Comparison of ENCODE assay signal across 8 mouse cellular contexts in the genomic region with DNA sequence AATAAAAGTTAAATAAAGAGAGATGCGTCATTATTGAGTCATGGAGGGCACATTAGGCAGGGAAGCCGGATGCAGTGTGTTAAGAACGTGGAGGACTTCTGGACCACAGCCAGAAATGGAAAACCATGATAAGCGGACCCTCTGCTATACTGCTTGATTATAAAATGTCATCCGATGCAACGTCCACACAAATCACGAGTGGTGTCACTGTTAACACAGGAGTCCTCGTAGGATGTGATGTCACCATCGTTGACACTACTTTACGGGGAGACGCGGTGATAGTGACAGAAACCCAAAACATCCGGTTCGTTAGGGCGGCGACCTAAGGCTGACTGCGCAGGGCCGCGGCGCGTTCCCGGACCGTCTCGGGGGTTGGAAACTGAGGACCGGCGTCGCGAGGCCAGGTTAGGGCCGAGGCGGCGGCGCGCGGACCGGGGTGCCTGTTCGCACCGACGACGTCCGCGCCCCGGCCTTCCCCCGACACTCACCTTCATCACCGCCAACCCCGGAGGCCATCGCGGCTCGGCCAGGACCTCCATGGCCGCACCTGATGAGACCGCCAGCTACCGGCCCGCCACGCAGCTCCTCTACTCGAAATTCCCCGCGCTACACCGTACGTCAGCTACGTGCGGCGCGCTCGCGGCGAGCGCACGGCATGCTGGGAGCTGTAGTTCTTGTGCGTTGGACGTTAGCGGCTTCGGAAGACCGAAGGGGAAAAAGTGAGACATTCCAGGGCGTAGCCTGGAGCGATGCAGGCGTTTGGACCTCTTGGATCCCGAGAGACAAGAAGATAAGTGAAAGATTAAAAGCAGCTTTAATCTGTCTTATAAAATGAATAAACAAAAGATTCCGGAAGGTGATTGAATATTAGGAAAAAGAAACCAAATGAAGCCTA. TPM values are rescaled to one million over a fixed set of nuclear protein-coding genes. Genes with fewer than 3 reads are reported as not detected.
DNase-seq lines count a peak whose midpoint lies in the region; ATAC-seq and TF ChIP-seq lines count a peak whose summit lies in the region.

A gene (minus strand): TSS at position 631 of the 895 bp plus-strand sequence.

- peaks cover 11% of the 10 kb centered on the region for H3K4me1 ChIP-seq in embryonic facial prominence, embryonic 13.5 days
- no peaks in the 10 kb centered on the region for H3K4me1 ChIP-seq in heart, adult 2 months (ENCODE audit: control insufficient read depth, insufficient read depth, low read length)

- H3K4me3 ChIP-seq in embryonic facial prominence, embryonic 13.5 days, result peak within 1 kb of the TSS; percentile 74
- peak within 1 kb of the TSS; percentile 84 for H3K4me3 ChIP-seq in heart, adult 2 months

- no peaks in the 10 kb centered on the region for H3K79me2 ChIP-seq in heart, adult 2 months (replicated peaks; ENCODE audit: control insufficient read depth, insufficient read depth, low read length)

- intact Hi-C loops in heart, adult 2 months (cut with DNase I), result loop anchor here (10.0 kb wide), 1 partner anchor 202 kb away; no protein-coding TSS in a partner anchor

- H3K4me2 ChIP-seq in embryonic facial prominence, embryonic 13.5 days, result peak within 1 kb of the TSS; percentile 71

- peak within 1 kb of the TSS; percentile 33; the same call in 1 of the 2 replicates for H3K27ac ChIP-seq in embryonic facial prominence, embryonic 13.5 days
- peak within 1 kb of the TSS; percentile 69 for H3K27ac ChIP-seq in heart, adult 2 months

- ATAC-seq in embryonic facial prominence, embryonic 13.5 days (ENCODE audit: insufficient number of reproducible peaks, insufficient read depth, low FRiP score, low TSS enrichment, low read depth), result peak; percentile 92
- ATAC-seq in monocyte, adult 5-6 weeks (replicated peaks; ENCODE audit: insufficient number of reproducible peaks, low FRiP score, low TSS enrichment, poor library complexity, severe bottlenecking), result peak; percentile 85

- DNase-seq in 3T3-L1 (ENCODE audit: low read depth, low spot score) (peak; percentile 95), liver (peak; percentile 90)
- DNase-seq in adrenal gland, postnatal 36 days, result peak; percentile 84 to 92
- peak; percentile 88 for DNase-seq in heart, adult 2 months
- peak; percentile 72 to 80 for DNase-seq in kidney, adult 8-10 months
- DNase-seq in spleen, postnatal 4 days (ENCODE audit: low spot score in 2 of 2), result peak; percentile 81 to 92

- under 1% methylated on average over 77 of the region's 77 CpGs for WGBS in embryonic facial prominence, embryonic 13.5 days
- WGBS in heart, adult 2 months, result under 1% methylated on average over 77 of the region's 77 CpGs

- H3K27me3 ChIP-seq in embryonic facial prominence, embryonic 13.5 days, result no peaks in the 10 kb centered on the region; the same call in 1 of the 2 replicates
- no peaks in the 10 kb centered on the region for H3K27me3 ChIP-seq in heart, adult 2 months (ENCODE audit: control insufficient read depth, insufficient read depth, low read length)

- peaks cover 7% of the 10 kb centered on the region; the same call in 1 of the 2 replicates for H3K36me3 ChIP-seq in embryonic facial prominence, embryonic 13.5 days
- no peaks in the 10 kb centered on the region for H3K36me3 ChIP-seq in heart, adult 2 months (ENCODE audit: control insufficient read depth, insufficient read depth, low read length)

- peak; percentile 52; the same call in 1 of the 2 replicates for TF ChIP-seq POLR2A in heart, adult 2 months (IDR thresholded peaks at IDR 0.05; ENCODE audit: insufficient read depth, low read depth, low read length)

- H3K9ac ChIP-seq in embryonic facial prominence, embryonic 13.5 days, result peak within 1 kb of the TSS; percentile 82
- peak within 1 kb of the TSS; percentile 81 for H3K9ac ChIP-seq in heart, adult 2 months (ENCODE audit: low read depth, low read length)

- TF ChIP-seq EP300 in heart, adult 2 months (IDR thresholded peaks at IDR 0.05; ENCODE audit: insufficient read depth, low read depth, low read length), result no peak

- no peak for TF ChIP-seq CTCF in heart, adult 2 months (IDR thresholded peaks at IDR 0.05)

- no peaks in the 10 kb centered on the region for H3K9me3 ChIP-seq in embryonic facial prominence, embryonic 13.5 days

RNA-seq across cellular contexts. Expression of the gene that starts here (rescaled TPM):
- total RNA-seq in adrenal gland, postnatal 36 days (2021), result 1 to 10 TPM; 7.3 to 9.8 TPM
- polyA plus RNA-seq in embryonic facial prominence, embryonic 13.5 days (2015; fragmentation: Nextera tagmentation; extraction: Ambion mirVana), result 46.4 and 47.8 TPM in 2 replicates
- total RNA-seq in heart, adult 2 months (2021), result 1 to 10 TPM; 1.3 to 1.6 TPM
- 0.53 and 0.66 TPM in 2 replicates for polyA plus RNA-seq in heart, adult 2 months (2012; rRNA removed)
- total RNA-seq in monocyte, adult 5-6 weeks (2017), result 7.1 to 12.6 TPM (median 7.1 TPM) in 3 replicates

Comparison
In these comparisons a context has a peak if more than half of its experiments do, and no peak if none do; other contexts are left out.
1. Peak in every context shown above with its lines: DNase-seq, ATAC-seq, H3K4me3 ChIP-seq and H3K27ac ChIP-seq.
2. RNA of the gene that starts here (polyA plus RNA-seq): 46.4 to 47.8 TPM in embryonic facial prominence, embryonic 13.5 days; 0.53 to 0.66 TPM in heart, adult 2 months; every median in the first group is over 10 times any median in the second.